Mouse (Mus musculus): ENCODE results near the gene A2ml1. TPM values are rescaled to one million over a fixed set of nuclear protein-coding genes. Genes with fewer than 3 reads are reported as not detected.

Gene A2ml1
- polyA plus RNA-seq, 1 experiment from 2014 or later = 0.42 TPM

DNA sequence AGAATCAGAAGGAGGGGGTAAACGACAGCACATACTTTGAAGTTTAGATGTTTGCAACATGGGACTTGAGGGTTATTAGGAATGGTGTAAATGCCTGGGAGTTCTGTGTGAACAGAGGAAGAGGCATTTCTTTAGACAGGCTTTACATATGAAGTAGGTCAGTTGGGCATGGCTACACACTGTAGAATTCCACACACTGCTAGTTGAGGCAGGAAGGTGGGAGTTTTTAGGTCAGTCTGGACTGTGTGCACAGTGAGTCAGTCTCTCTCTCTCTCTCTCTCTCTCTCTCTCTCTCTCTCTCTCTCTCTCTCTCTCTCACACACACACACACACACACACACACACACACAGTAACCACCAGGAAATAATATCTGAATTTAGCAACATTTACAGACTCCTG is 86.1 kb downstream of the A2ml1 start:
- Histone ChIP-seq H3K27ac (no peak overlapping the region), H3K4me1 (replicated peaks) (no peaks in the 10 kb centered on the region), H3K27me3 (no peaks in the 10 kb centered on the region), H3K4me2 (no peak overlapping the region), H3K9me3 (no peaks in the 10 kb centered on the region), H3K9ac (no peak overlapping the region), H3K36me3 (no peaks in the 10 kb centered on the region), H3K4me3 (no peak overlapping the region)
- no peak for ATAC-seq (ENCODE audit: low FRiP score)
- WGBS = 72% methylated on average over 1 of the region's 1 CpGs

DNA sequence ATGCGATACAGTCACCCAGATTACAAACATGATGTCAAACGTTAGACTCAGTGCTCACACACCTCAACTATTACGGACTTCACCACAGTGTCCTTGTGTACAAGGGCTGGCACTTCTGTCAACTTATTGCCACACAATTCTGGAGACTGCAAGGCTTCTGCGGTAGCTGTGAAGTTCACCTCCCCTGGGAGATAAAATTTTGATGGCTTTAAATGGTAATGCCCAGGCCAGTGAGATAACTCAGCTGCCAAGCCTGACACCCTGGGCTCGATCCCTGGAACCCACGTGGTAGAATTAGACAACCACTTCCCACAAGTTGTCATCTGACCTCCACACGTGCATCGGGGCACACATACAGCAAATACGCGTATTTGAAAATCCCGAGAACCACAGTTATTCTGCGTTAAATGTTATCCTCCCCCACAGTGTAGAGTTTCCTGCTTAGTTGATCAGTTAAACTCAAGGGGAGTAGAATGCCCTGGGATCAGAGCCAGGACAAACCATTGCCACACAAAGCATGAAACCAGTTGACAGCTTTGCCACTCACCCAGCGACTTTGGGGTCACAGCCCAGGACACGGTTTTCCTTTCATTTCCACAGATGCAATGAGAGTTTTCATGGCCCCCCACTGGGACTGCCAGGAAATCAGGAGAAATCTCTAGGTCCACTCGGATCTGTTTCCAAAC is 86.6 kb downstream of the A2ml1 start:
- ATAC-seq (ENCODE audit: low FRiP score) = no peak
- WGBS = 73% methylated on average over 15 of the region's 15 CpGs

DNA sequence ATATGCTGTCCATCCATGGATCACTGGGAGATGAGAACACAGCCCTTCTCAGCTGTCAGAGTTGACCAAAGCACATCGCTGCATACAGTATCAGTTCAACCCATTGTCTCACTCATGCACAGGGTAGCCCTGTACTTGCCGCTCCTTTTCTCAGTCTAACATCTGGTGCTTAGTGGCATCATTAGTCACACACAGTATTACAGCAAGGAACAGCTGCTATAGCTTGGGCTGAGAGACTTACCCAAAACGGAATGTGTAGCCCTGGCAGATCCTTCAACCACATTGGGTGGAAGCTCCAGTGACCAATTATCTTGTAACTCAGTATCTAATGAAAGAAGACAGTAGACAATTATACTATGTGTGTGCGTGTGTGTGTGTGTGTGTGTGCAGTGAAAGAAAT is 89.5 kb downstream of the A2ml1 start:
- H3K4me3 ChIP-seq = no peak overlapping the region
- WGBS = 74% methylated on average over 4 of the region's 4 CpGs
- peak; percentile 84 for ATAC-seq (ENCODE audit: low FRiP score)
- H3K9me3 ChIP-seq = no peaks in the 10 kb centered on the region
- no peak overlapping the region for H3K4me2 ChIP-seq
- H3K9ac ChIP-seq = no peak overlapping the region
- H3K27ac ChIP-seq = no peak overlapping the region
- no peaks in the 10 kb centered on the region for H3K36me3 ChIP-seq
- H3K27me3 ChIP-seq = no peaks in the 10 kb centered on the region
- no peaks in the 10 kb centered on the region for H3K4me1 ChIP-seq (replicated peaks)

More for the DNA sequence above, 86.6 kb downstream of the A2ml1 start:
- H3K36me3 ChIP-seq = no peaks in the 10 kb centered on the region
- H3K4me3 ChIP-seq = no peak overlapping the region
- no peaks in the 10 kb centered on the region for H3K9me3 ChIP-seq
- H3K4me1 ChIP-seq (replicated peaks) = no peaks in the 10 kb centered on the region
- H3K9ac ChIP-seq = no peak overlapping the region
- no peak overlapping the region for H3K27ac ChIP-seq
- no peaks in the 10 kb centered on the region for H3K27me3 ChIP-seq
- no peak overlapping the region for H3K4me2 ChIP-seq

DNA sequence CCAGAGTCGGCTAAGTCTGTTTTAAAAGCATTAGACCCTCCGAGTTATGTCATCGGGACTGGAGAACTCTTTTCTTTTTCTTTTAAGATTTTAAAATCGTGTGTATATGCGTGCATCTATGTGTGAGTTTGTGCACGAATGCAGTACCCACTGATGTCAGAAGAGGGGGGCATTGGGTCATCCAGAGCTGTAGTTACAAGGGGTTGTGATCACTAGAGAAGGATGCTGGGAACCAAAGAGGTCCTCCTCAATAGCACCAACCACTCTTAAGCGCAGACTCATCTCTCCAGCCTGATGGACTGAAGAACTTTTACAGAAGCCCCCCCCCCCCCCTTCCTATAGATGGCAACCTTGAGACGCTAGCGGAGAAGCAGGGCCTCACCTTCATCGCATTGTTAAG is 91.3 kb downstream of the A2ml1 start:
- no peaks in the 10 kb centered on the region for H3K36me3 ChIP-seq
- H3K4me1 ChIP-seq (replicated peaks) = no peaks in the 10 kb centered on the region
- no peak overlapping the region for H3K4me2 ChIP-seq
- H3K9me3 ChIP-seq = no peaks in the 10 kb centered on the region
- no peak for ATAC-seq (ENCODE audit: low FRiP score)
- H3K9ac ChIP-seq = no peak overlapping the region
- no peaks in the 10 kb centered on the region for H3K27me3 ChIP-seq
- no peak overlapping the region for H3K4me3 ChIP-seq
- 93% methylated on average over 10 of the region's 10 CpGs for WGBS
- no peak overlapping the region for H3K27ac ChIP-seq

Other genes starting within 250 kb of the A2ml1 start
- gene Tulp3, start 225.8 kb downstream of the A2ml1 start, polyA plus RNA-seq (2015; fragmentation: Nextera tagmentation; extraction: Ambion mirVana) = 19.9 and 20.1 TPM in 2 replicates
- gene Rhno1, start 218.7 kb downstream of the A2ml1 start, polyA plus RNA-seq (2015; fragmentation: Nextera tagmentation; extraction: Ambion mirVana) = 115 and 117 TPM in 2 replicates
- 8.7 and 9.6 TPM in 2 replicates for gene Foxm1, start 218.6 kb downstream of the A2ml1 start, polyA plus RNA-seq (2015; fragmentation: Nextera tagmentation; extraction: Ambion mirVana)
- gene Tex52, start 206.2 kb downstream of the A2ml1 start, polyA plus RNA-seq (2015; fragmentation: Nextera tagmentation; extraction: Ambion mirVana) = 0.47 and 0.70 TPM in 2 replicates
- gene Gm44596, start 206.1 kb downstream of the A2ml1 start, polyA plus RNA-seq (2015; fragmentation: Nextera tagmentation; extraction: Ambion mirVana) = not detected in 2 replicates
- gene Nrip2, start 182.3 kb downstream of the A2ml1 start, polyA plus RNA-seq (2015; fragmentation: Nextera tagmentation; extraction: Ambion mirVana) = 8.1 and 9.5 TPM in 2 replicates
- 41.7 and 46.0 TPM in 2 replicates for gene Itfg2, start 156.7 kb downstream of the A2ml1 start, polyA plus RNA-seq (2015; fragmentation: Nextera tagmentation; extraction: Ambion mirVana)
- gene Fkbp4, start 142.9 kb downstream of the A2ml1 start, polyA plus RNA-seq (2015; fragmentation: Nextera tagmentation; extraction: Ambion mirVana) = 371 and 380 TPM in 2 replicates
- gene Pzp, start 54.9 kb downstream of the A2ml1 start, polyA plus RNA-seq (2015; fragmentation: Nextera tagmentation; extraction: Ambion mirVana) = 0.06 and 0.19 TPM in 2 replicates
- not detected in 2 replicates for gene Klrb1a, start 41.9 kb upstream of the A2ml1 start, polyA plus RNA-seq (2015; fragmentation: Nextera tagmentation; extraction: Ambion mirVana)
- not detected in 2 replicates for gene Clec2h, start 80.8 kb upstream of the A2ml1 start, polyA plus RNA-seq (2015; fragmentation: Nextera tagmentation; extraction: Ambion mirVana)
- 0.25 and 0.56 TPM in 2 replicates for gene Klrb1, start 141.5 kb upstream of the A2ml1 start, polyA plus RNA-seq (2015; fragmentation: Nextera tagmentation; extraction: Ambion mirVana)
- gene Klrb1c, start 207.6 kb upstream of the A2ml1 start, polyA plus RNA-seq (2015; fragmentation: Nextera tagmentation; extraction: Ambion mirVana) = not detected in 2 replicates
- not detected in 2 replicates for gene Gm44511, start 244.7 kb upstream of the A2ml1 start, polyA plus RNA-seq (2015; fragmentation: Nextera tagmentation; extraction: Ambion mirVana)
- 0.08 TPM in 1 of 2 replicates, not detected in the other for gene Klrb1b, start 244.7 kb upstream of the A2ml1 start, polyA plus RNA-seq (2015; fragmentation: Nextera tagmentation; extraction: Ambion mirVana)

Measured in hindbrain, embryonic 13.5 days (tissue).